Mouse (Mus musculus): ENCODE results near the gene Cdh13.

The Cdh13 gene

GRCm38 (mm10) chr8:119109655-119110054, 826.1 kb downstream of the Cdh13 start:
- DNase-seq = no peak

GRCm38 (mm10) chr8:119112861-119113260, 829.3 kb downstream of the Cdh13 start:
- no peak for DNase-seq

GRCm38 (mm10) chr8:119121236-119121635, 837.7 kb downstream of the Cdh13 start:
- DNase-seq = no peak

- DNase-seq = no peak
Measured at GRCm38 (mm10) chr8:119127841-119128240, 844.3 kb downstream of the Cdh13 start.

- no peak for DNase-seq
Measured at GRCm38 (mm10) chr8:119128266-119128665, 844.7 kb downstream of the Cdh13 start.

- no peak for DNase-seq
Measured at GRCm38 (mm10) chr8:119156454-119156921, 873.0 kb downstream of the Cdh13 start.

GRCm38 (mm10) chr8:119158628-119159027, 875.1 kb downstream of the Cdh13 start:
- no peak for DNase-seq

- no peak for DNase-seq
Measured at GRCm38 (mm10) chr8:119159794-119160193, 876.3 kb downstream of the Cdh13 start.

- DNase-seq = no peak
Measured at GRCm38 (mm10) chr8:119164076-119164475, 880.5 kb downstream of the Cdh13 start.

GRCm38 (mm10) chr8:119177226-119177935, 893.8 kb downstream of the Cdh13 start:
- no peak for DNase-seq

- DNase-seq = peak; percentile 60 to 71
Measured at GRCm38 (mm10) chr8:119180626-119181025, 897.1 kb downstream of the Cdh13 start.

- peak; percentile 24 to 46 for DNase-seq
Measured at GRCm38 (mm10) chr8:119195695-119196094, 912.2 kb downstream of the Cdh13 start.

GRCm38 (mm10) chr8:119196486-119197150, 913.1 kb downstream of the Cdh13 start:
- peak; percentile 4 to 6 for DNase-seq

GRCm38 (mm10) chr8:119208567-119208966, 925.0 kb downstream of the Cdh13 start:
- no peak for DNase-seq

GRCm38 (mm10) chr8:119224547-119224946, 941.0 kb downstream of the Cdh13 start:
- peak; percentile 15 to 34 for DNase-seq

- no peak for DNase-seq
Measured at GRCm38 (mm10) chr8:119245181-119245580, 961.6 kb downstream of the Cdh13 start.

- DNase-seq = no peak
Measured at GRCm38 (mm10) chr8:119245641-119246040, 962.1 kb downstream of the Cdh13 start.

- no peak for DNase-seq
Measured at GRCm38 (mm10) chr8:119254358-119254757, 970.8 kb downstream of the Cdh13 start.

GRCm38 (mm10) chr8:119258642-119259041, 975.1 kb downstream of the Cdh13 start:
- no peak for DNase-seq

GRCm38 (mm10) chr8:119263750-119264149, 980.2 kb downstream of the Cdh13 start:
- DNase-seq = no peak

GRCm38 (mm10) chr8:119266304-119266703, 982.8 kb downstream of the Cdh13 start:
- DNase-seq = no peak

GRCm38 (mm10) chr8:119269576-119269975, 986.0 kb downstream of the Cdh13 start:
- DNase-seq = no peak

GRCm38 (mm10) chr8:119270371-119270770, 986.8 kb downstream of the Cdh13 start:
- DNase-seq = no peak

GRCm38 (mm10) chr8:119272891-119273290, 989.4 kb downstream of the Cdh13 start:
- DNase-seq = no peak

All from lung, adult 18-20 months (tissue).